Mouse (Mus musculus) left cerebral cortex, adult 9 months (tissue): Measurements from ENCODE around the gene Gm45753.

Experiments
- DNase-seq, 2 experiments: peaks; one replicate each; pipeline ENCODE4 v3.0.0; 2022; ENCODE audit warnings: low spot score in 2 of 2

Gene Gm45753

DNA sequence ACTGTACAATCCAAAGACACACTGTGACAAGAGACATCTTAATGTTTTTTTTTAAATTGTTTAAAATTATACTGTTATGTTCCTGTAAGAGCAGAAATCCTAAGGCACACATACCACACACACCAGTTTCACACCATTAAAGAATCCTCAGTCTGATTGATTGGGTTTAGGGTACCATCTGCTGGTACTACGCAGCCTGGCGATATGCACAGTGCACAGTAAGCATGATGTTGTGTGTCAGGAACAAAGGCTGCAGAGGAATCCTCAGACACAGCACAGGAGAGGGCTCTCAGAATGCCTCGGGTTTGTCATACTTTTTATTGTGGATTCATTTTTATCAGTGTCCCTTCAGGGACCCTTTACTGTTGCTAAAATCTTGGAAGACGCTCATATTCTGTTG is 33.9 kb downstream of the Gm45753 start:
- no peak for DNase-seq

GRCm38 (mm10) chr8:45269056-45269455 is 39.2 kb downstream of the Gm45753 start:
- no peak for DNase-seq

GRCm38 (mm10) chr8:45268485-45268884 is 39.8 kb downstream of the Gm45753 start:
- no peak for DNase-seq

DNA sequence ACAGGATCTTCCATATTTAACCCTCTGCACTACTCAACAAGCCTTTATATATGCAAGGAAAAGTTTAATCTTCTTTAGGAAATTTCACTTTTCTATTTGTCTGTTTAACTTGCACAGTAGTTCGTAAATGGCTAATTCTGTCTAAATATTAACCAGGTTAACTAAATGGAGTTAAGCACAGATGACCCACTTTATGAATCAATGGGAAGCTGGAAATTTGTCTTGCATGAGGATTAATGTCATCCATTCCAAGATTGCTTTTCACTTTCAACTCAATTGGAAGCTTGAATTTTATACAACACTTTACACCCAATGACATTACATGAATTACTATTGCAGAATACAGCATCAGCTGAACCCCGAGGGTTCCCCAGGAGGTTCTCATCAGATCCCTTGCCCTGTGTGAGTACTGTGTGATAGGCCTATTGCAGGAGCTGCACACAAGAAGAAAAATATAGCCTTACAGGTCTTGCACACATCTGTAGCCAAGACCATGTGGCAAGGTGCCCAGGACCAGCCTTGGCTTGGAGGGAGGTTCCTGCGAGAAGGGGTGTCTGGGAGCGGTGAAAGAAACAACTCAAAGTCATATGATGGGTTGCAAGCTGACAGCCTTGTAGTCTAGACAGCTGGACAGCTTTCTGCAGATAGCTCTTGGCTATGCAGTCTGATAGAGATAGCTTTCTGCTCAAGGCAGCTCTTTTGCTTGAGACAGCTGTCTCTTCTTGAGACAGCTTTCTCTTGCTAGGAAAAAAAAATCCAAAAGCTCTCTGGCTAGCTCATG is 40.5 kb downstream of the Gm45753 start:
- no peak for DNase-seq

DNA sequence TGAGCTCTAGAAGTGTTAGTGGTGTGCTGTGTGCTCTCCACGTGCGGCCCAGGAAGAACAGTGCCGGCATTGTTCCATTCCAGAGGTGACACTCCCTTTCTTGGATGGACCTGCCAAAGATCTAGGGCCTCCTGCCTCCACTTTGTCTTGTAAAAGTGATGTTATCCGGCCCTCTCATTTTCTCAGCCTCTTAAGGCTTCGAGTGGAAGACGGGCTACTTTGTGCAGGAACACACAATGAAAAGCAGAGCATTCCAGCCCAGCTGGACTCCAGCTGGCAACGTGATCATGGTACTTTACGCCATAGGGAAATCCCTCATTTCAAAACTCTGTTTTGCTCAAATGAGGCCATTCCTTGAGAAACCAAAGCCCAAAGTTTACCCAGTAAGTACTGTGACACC is 41.3 kb downstream of the Gm45753 start:
- no peak for DNase-seq

DNA sequence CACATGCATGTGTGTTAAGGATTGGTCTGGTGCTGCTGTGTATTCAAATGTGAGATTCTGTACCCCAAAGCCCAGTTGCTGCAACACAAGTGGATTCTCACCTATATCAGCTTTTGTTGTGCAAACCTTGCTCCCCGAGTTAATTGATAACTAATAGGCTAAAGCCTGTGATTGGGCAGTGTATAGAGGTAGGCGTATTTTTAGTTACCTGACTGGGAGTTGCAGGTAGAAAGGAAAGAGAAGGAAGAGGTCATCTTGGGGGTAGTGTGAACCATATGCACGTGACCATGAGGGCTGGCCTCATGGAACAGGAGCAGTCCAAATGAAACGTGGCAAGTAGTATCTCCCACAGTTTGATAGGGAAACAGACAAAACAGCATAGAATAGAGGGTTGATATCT is 43.3 kb downstream of the Gm45753 start:
- DNase-seq: no peak

DNA sequence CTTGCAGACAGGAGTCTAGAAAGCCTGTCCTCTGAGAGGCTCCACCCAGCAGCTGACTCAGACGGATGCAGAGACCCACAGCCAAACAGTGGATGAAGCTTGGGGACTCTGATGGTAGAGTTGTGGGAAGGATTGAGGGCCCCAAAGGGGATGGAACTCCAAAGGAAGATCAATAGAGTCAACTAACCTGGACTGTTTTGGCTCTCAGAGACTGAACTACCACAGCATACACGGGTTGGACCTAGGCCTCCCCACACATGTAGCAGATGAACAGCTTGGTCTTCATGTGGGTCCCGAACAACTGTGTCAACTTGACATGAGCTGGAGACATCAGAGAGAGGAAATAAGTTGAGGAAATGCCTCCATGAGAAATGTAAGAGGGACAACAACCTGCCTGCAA is 45.4 kb downstream of the Gm45753 start:
- DNase-seq: no peak

DNA sequence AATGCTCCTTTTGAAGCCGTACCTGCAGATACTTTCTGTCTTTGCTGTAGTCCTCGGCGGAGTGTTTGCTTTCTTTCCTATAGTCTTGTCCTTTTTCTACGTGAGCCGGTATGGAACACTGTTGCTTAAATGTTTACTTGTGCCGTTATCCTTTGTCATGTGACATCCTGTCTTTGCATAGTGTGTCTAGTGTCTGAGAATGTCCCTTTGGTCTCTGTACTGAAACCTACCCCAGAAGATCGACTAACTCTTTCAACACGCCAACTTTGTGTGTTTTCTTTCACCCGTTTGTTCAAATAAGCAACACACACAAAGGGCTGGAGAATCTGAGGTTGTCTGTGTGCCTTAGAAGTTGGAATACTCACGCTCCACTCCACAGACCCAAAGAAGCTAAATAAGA is 46.3 kb downstream of the Gm45753 start, which contains the start of gene F11:
Gene F11, minus strand, starts transcription at position 112 of the 400 bp plus-strand sequence.
- no peak for DNase-seq

DNA sequence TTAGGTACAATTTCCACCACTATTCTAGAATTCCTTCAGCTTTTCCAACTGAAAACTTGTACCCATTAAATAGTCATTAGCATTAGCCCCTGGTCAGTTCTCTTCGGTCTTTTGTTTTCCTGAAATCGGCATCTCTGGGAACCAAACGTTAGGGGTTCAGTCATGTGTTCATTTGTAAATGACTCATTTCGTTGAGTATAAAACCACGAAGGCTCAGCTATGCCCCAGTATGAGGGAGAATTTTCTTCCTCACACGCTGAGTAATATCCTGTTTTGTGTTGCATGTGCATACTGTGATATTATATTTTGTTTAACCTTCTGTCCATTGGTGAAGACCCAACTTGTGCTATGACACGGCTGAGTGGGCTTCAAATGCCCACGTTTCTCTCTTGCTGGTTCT is 49.8 kb downstream of the Gm45753 start:
- DNase-seq: no peak

DNA sequence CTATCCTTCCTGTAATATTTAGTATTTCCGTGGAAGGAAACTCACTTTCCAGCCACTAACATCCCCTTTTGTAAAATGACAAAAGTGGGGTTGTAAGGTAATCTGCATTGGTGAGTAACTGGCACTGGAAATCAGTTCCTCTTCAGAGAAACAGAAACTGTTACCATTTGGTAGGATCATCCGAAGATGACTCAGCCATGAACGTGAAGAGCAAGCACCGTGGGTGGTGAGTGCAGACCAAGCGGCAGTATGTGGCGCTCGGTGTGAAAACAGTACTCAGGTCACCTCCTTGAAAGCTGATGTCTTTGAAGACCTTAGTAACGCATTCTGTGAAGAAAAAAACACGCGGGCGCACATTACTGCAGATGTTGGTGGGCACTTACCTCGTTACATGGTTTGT is 53.2 kb downstream of the Gm45753 start:
- no peak for DNase-seq

GRCm38 (mm10) chr8:45254194-45254842 is 53.9 kb downstream of the Gm45753 start:
- DNase-seq: no peak

- no peak for DNase-seq
Measured at GRCm38 (mm10) chr8:45253586-45253985, 54.7 kb downstream of the Gm45753 start.

DNA sequence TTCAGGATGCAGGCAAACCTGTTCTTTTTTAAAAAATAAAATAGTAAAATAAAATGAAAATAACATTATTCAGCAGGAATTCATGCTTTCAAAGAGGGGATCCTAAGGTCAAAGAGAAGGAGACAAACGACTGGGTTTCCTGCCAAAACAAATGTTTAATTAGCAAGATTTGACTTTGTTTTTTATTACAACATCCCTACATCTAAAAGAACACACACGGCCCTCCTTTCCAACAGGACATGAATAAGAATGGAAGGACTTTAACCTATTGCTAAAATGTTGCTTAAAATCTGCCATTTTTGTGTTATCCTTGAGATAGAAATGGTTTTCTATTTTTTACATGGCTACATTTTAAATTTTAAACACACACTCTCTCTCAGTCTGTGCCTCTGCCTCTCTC is 55.2 kb downstream of the Gm45753 start:
- no peak for DNase-seq

- no peak for DNase-seq
Measured at GRCm38 (mm10) chr8:45246307-45246706, 62.0 kb downstream of the Gm45753 start.

DNA sequence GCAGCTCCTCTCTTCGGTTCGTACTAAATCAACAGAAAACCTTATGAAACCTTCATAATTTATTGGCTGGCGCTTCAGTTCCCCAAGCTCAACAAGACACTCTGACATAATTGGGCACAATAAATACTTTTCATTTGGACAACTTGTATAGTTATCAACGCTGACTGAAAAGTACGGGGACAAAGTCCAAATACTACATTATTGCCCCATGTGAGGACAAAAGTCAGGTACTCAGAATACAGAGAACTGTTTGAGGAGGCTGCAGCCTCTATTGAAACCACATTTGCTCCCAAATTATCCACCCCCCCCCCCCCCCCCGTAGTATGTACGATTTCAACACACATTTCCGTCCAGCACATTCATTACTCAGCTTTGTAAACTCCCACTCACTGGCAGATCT is 68.9 kb downstream of the Gm45753 start:
- DNase-seq: no peak

DNA sequence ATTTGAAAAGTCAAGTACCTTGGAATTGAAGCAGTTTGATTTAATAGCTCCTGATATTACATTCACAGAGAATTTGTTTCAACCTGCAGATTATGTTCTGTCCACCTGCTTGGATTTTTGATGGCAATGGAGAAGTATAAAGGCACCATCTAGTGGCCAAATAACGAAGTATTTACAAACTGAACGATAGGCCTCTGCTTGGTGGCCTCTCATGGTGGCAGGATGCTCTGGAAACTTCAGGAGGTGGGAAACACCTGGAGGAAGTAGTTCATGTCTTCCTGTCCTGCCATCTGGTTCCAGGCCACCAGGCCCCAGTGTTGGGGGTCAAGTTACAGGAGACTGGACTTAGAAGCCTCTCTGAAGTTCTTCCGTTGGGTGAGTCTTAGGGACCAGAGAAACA is 70.0 kb downstream of the Gm45753 start:
- DNase-seq: peak; percentile 8 to 42

- peak in 1 of 2 experiments; percentile 32 for DNase-seq
Measured at GRCm38 (mm10) chr8:45236164-45236912, 71.9 kb downstream of the Gm45753 start.

DNA sequence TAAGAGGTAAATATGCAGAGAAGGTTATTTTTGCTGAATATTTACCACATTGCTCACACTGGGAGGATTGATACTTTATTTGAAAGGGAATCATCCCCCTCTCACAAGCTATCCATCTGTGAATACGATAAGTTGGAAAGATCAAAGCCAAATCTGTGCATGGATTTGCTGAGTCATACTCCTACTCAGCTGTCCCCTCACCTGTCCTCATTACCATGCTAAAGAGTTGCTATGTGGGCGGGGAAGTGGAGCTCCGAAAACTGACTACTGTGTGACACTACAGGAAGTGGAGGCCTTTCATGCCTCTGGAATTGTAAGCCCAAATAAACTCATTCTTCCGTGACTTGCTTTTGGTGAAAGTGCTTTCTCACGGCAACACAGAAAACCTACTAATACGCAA is 73.0 kb downstream of the Gm45753 start:
- DNase-seq: no peak

DNA sequence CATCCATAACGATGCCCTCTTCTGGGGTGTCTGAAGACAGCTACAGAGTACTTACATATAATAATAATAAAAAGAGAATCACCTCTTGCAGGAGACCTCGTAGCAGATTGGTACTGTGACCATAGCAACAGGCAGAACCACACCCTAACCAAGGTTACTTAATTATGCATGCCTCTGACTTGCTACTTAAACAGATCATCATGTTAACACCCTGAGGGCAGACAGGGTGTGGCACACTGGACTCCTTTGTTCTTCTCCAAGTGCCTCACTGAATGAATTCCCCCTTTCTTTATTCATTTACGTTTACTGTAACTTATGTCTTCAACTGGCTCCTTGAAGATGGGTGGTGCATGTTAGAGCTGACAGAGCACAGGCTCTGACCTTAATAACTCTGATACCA is 75.0 kb downstream of the Gm45753 start:
- no peak for DNase-seq
